Mouse (Mus musculus) mesoderm, embryonic 11.5 days (tissue): ENCODE data around the gene Zmpste24.

Experiments
- DNase-seq: peaks from one replicate; pipeline ENCODE4 v3.0.0-alpha.2; 2012; ENCODE audit warnings: low read depth, low spot score

Zmpste24 gene

DNA sequence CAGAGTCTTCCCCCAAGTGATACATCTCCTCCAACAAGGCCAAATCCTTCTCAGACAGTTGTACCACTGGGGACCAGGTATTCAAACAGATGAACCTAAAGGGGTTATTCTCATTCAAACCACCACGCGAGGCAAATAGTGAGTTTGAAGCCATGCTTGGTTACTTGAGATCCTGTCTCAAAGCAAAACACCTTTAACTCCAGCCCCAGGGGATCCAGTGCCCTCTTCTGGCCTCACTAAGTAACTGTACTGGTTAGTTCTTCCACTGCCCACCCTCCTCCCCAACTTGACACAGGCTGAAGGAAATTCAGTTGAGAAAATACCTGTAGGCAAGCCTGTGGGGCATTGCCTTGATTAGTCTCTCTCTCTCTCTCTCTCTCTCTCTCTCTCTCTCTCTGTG is 65.0 kb downstream of the Zmpste24 start:
- no peak for DNase-seq

GRCm38 (mm10) chr4:121031440-121031839 is 66.6 kb downstream of the Zmpste24 start:
- no peak for DNase-seq

DNA sequence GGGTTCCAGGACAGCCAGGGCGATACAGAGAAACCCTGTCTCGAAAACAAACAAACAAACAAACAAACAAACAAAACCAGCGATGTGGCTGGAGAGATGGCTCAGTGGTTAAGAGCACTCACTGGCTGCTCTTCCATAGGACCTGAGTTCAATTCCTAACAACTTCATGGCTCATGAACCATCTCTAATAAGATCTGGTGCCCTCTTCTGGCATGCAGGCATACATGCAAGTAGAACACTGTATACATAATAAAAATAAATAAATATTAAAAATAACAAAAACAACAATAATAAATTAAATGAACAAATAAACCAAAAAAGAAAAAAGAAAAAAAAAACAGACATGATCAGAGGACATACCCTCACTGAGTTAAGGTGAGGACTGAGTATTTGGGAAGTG is 68.4 kb downstream of the Zmpste24 start:
- DNase-seq, result no peak

- peak; percentile 68 for DNase-seq
Observed at GRCm38 (mm10) chr4:121028659-121029392, 69.2 kb downstream of the Zmpste24 start.

DNA sequence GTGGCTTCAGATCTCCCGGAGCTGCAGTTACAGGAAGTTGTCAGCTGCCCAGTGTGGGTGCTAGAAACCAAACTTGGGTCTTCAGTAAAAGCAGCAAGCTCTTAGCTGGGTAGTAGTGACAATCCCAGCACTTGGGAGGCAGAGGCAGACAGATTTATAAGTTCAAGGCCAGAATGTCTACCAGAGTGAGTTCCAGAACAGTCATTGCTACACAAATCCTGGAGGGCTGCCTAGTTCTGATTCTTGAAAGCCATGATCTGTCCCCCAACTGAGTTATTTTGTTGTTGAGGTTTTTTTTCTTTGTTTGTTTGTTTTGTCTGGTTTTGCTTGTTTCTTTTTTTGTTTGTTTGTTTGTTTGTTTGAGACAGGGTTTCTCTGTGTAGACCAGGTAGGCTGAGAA is 69.9 kb downstream of the Zmpste24 start:
- DNase-seq, result no peak

DNA sequence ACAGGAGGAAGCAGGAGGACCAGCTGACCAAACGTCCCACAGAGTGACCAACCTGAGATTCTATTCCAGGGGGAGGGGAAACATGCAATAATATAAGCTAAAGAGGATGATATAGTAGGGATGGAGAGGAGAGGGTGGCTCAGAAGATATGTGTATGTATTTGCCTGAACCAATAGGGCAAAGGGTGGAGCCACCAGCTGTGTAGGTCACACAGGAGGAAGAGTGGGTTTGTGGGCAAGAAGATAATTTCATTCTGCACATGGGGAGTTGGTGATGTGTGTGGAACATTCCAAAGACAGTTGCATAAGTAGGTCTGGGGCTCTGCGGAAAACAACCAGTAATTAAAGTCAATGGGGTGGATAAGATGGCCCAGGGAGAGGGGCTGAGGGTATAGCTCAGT is 72.4 kb downstream of the Zmpste24 start:
- no peak for DNase-seq

DNA sequence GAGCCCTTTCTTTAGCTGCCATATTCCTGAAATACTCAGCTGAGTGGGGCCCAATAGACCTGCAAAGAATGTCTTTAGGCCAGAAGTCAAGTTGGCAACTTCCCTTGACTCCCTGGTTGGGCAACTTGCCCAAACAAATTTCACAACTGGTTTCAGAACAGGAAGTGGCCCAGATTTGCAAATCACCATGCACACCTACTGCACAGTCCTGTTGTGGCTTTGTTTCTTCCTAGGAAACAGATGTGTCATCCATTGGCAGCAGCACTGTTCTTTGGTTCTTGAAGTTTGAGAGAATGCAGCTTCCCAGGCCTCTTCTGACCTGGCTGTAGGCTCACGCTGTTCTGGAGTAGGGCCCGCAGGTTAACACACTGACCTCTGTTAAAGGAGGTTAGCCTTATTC is 74.1 kb downstream of the Zmpste24 start:
- DNase-seq, result no peak

DNA sequence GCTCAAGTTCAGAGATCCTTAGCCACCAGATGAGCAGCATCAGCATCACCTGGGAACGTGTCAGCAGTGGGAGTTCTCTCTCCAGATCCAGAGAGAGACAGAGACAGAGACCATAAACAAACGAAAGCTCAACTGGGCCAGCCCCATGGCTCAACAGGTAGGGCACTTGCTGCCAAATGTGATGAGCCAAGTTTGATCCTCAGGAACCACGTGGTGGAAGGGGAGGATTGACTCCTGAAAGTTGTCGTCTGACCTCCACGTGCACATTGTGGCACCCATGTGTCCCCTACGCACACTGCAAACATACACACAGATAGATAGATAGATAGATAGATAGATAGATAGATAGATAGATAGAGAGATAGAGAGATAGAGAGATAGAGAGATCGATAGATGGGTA is 74.6 kb downstream of the Zmpste24 start:
- no peak for DNase-seq

GRCm38 (mm10) chr4:121021911-121022310 is 76.1 kb downstream of the Zmpste24 start:
- DNase-seq, result no peak

DNA sequence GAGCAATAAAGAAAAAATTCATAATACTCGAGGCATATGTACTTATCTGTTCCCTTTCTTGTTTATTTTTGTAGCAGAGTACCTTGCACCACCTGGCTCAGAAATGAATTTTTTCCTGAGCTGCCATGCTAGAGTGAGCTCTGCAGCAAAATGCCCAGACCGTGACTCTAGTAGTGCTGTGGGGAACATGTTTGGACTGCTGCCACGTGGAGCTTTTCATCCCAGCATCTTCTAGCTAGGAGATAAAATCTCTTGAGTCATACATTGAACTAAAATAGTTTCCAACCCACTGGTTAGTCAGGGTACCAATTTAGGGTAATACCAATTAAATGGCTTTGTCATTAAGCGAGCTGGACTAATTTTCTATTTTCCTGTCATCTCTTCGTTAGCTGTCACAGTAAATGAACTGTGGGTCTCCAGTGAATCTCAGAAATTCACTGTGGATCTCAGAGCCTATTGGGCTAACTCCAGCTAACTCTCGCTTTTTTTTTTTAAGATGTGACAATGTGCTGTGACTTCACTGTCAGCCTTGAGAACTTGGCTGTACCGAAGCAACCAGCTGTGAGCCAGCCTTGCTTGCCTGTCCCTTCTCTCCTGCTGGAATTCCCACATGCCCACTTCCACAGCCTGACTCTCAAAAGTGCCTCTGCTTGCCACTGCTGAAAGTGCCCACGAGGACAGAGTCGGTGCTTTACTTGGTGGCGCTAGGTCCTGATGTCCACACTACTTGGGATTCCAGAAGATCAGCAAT is 77.8 kb downstream of the Zmpste24 start:
- no peak for DNase-seq

- no peak for DNase-seq
Observed at GRCm38 (mm10) chr4:121018250-121018649, 79.8 kb downstream of the Zmpste24 start.

- peak; percentile 99 for DNase-seq
Observed at GRCm38 (mm10) chr4:121016928-121017657, 80.9 kb downstream of the Zmpste24 start, which contains the start of gene Smap2. Smap2 (minus strand) TSS chr4:121017247.

DNA sequence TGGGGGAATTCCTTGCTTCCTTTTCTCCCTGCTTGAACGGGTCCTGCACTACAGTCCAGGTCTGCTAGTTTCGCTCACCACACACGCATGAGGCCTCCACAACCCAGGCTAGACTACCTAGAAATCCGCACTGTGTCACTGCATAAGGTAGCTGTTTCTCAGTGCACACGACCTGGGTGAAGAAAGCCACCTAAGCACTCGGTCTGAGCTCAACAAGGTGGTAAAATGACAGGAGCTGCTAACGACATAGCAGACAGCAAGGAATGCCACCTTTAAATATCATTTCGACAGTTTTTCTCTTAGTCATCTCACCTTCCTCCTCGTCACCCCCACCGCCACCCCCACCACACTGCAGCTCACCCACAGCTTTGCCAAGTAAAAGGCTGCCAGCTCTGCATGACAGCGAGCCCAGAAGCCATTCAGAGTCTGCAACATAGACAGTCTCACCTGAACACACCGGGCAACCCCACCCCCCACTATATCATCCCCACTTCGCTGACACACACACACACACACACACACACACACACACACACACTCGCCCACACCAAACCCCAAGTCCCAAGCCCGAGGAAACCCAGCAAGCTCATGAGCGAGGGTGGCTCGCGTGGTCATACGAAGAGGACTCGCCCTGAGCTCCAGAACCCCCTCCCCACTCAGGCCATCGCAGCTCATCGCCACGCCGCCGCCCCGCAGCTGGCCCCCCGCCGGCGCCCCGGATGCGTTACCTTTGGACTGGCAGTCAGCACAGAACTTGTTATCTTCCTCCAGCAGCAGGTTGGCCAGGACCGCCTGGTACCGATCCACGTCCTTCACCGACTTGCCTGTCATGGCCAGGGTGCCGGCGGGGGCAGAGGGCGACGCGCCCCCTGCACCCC is 81.8 kb downstream of the Zmpste24 start:
- DNase-seq, result no peak

- no peak for DNase-seq
Observed at GRCm38 (mm10) chr4:121015268-121015659, 82.8 kb downstream of the Zmpste24 start.

DNA sequence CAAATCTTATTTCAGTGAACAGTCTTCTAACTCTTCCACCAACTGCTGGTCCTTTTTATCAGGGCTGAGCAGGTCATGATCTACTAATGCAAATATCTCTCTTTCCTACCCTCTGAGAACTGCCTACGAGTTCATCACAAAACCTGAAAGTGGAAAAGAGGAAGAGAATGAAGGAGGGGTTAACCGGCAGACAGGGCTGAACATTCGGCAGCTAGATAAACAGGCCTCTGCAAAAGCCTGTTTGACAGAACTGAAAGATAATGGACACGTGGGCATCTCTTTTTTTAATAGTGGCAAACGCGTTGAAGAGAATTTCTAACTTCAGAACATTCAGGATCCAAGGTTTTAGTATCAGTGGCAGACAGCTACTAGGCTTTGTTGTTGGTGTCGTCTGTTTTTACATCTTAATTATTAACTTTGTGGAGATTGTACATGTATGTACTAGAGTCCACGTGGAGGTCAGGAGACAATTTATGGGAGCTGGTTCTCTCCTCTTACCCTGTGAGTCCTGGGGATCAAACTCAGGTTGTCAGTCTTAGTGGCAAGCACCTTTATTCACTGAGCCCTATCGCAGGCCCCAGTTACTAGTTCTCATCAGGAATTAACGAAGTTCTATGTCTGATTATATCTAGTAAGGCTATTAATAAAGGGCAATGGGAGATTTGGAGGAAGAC is 83.3 kb downstream of the Zmpste24 start:
- no peak for DNase-seq

DNA sequence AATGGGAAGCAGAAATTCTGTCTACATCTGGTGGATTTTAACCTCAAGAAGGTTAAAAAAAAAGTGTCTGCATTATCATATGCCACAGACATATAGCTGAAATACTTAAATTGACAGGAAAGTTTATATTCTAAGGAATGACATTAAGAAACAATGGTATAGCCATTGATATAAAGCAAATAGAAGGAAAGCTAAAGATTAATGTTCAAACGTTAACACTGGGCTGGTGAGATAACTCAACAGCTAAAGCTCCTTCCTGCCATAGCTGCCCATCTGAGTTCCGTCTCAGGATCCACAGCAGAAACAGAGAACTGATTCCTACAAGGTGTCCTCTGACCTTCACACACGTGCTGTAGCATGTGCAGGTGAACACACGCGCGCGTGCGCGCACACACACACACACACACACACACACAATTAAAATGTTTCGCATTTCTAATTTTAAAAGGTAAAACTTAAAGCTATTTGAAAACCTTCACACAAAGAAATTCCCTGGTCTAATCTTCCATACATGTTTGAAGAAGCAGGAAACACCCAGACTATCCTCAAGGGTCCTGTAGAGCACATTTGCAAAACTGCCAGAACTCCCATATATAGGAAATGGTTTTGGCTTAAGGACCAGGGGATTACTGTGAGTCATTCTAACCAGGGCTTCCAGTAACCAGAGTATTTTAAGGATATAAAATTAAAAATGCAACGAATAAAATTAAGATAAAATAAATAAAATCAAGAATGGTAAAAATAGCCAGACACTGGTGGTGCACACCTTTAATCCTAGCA is 87.1 kb downstream of the Zmpste24 start:
- no peak for DNase-seq
